Comparison of ENCODE assay signal across 12 mouse cellular contexts in the genomic region with DNA sequence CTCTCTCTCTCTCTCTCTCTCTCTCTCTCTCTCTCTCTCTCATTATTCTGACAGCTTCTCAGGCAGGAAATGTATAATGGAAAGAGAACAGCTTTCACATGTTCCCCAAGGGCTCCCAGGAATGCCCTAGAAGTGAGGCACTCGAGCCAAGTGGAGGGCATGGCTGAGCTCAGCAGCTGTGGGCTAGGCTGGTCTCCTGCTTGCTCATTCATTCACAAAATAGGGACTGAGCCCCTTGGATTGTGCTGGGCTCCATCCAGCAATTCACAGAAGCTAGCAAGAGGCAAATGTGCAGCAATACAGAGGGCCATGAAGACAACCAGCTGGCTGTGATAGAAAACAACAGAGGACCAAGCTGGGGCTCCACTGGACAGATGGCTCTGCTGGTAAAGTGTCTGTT. TPM values are rescaled to one million over a fixed set of nuclear protein-coding genes. Genes with fewer than 3 reads are reported as not detected.
DNase-seq lines count a peak whose midpoint lies in the region; ATAC-seq and TF ChIP-seq lines count a peak whose summit lies in the region.
"Had no signal": no experiment of that assay in that cellular context is flagged by ENCODE, and none has a peak within 500 bp of the region (broad histone marks: within the 10 kb centered on the region; RNA-seq: fewer than 3 reads in every experiment).

No protein-coding gene starts in this region.

- H3K27ac ChIP-seq in neural tube, embryonic 13.5 days (replicated peaks), result 0 out of 2 replicates have a peak overlapping the region, but pooled peaks have one; percentile 5
- H3K27ac ChIP-seq in limb, embryonic 14.5 days (replicated peaks; ENCODE audit: low read depth, low read length), result no peak overlapping the region
- no peak overlapping the region for H3K27ac ChIP-seq in stomach, embryonic 16.5 days (ENCODE audit: low read length)
- H3K27ac ChIP-seq in thymus, adult 2 months (ENCODE audit: control insufficient read depth, insufficient read depth, low read length), result no peak overlapping the region
- H3K27ac ChIP-seq: embryonic facial prominence, embryonic 15.5 days had no signal

- H3K4me3 ChIP-seq in neural tube, embryonic 13.5 days, result no peak overlapping the region
- no peak overlapping the region for H3K4me3 ChIP-seq in limb, embryonic 14.5 days (replicated peaks; ENCODE audit: low read length)
- H3K4me3 ChIP-seq in stomach, embryonic 16.5 days (replicated peaks; ENCODE audit: low read length), result no peak overlapping the region
- no peak overlapping the region for H3K4me3 ChIP-seq in thymus, adult 2 months (ENCODE audit: control insufficient read depth, insufficient read depth, low read length)
- H3K4me3 ChIP-seq: embryonic facial prominence, embryonic 15.5 days had no signal

- no peaks in the 10 kb centered on the region for H3K36me3 ChIP-seq in neural tube, embryonic 13.5 days
- H3K36me3 ChIP-seq in limb, embryonic 14.5 days (ENCODE audit: control insufficient read depth, insufficient read depth, low read length), result no peaks in the 10 kb centered on the region
- no peaks in the 10 kb centered on the region for H3K36me3 ChIP-seq in stomach, embryonic 16.5 days (ENCODE audit: control insufficient read depth, insufficient read depth, low read length)
- no peaks in the 10 kb centered on the region for H3K36me3 ChIP-seq in thymus, adult 2 months (ENCODE audit: control insufficient read depth, insufficient read depth, low read length)
- H3K36me3 ChIP-seq: embryonic facial prominence, embryonic 15.5 days had no signal

- H3K27me3 ChIP-seq in neural tube, embryonic 13.5 days, result no peaks in the 10 kb centered on the region
- no peaks in the 10 kb centered on the region for H3K27me3 ChIP-seq in limb, embryonic 14.5 days (ENCODE audit: control insufficient read depth, insufficient read depth, low read length)
- H3K27me3 ChIP-seq in stomach, embryonic 16.5 days (ENCODE audit: control insufficient read depth, insufficient read depth, low read length), result no peaks in the 10 kb centered on the region
- H3K27me3 ChIP-seq in thymus, adult 2 months (ENCODE audit: control insufficient read depth, insufficient read depth, low read length), result no peaks in the 10 kb centered on the region
- H3K27me3 ChIP-seq: embryonic facial prominence, embryonic 15.5 days had no signal

- H3K9ac ChIP-seq in neural tube, embryonic 13.5 days, result no peak overlapping the region
- H3K9ac ChIP-seq in limb, embryonic 14.5 days (ENCODE audit: low read depth, low read length, severe bottlenecking), result no peak overlapping the region
- H3K9ac ChIP-seq in stomach, embryonic 16.5 days (ENCODE audit: low read length), result no peak overlapping the region
- H3K9ac ChIP-seq: embryonic facial prominence, embryonic 15.5 days had no signal

- 17% methylated on average over 1 of the region's 1 CpGs for WGBS in neural tube, embryonic 13.5 days
- WGBS in limb, embryonic 14.5 days, result 4% methylated on average over 1 of the region's 1 CpGs
- WGBS in stomach, embryonic 16.5 days, result 10% methylated on average over 1 of the region's 1 CpGs
- WGBS in thymus, adult 2 months, result 16% methylated on average over 1 of the region's 1 CpGs

- DNase-seq in heart, postnatal 4 days, result peak; percentile 12
- DNase-seq in heart, postnatal 36 days, result no peak
- no peak for DNase-seq in neural tube, embryonic 10.5 days (ENCODE audit: extremely low spot score, low spot score)
- peak; percentile 64 for DNase-seq in limb, embryonic 14.5 days (ENCODE audit: low spot score)
- no peak for DNase-seq in spleen, postnatal 4 days (ENCODE audit: low spot score in 2 of 2)
- no peak for DNase-seq in thymus, adult 2 months
- DNase-seq: adrenal gland, postnatal 25 days; cerebellum, adult 2 months had no signal

- no peak for TF ChIP-seq CTCF in thymus, adult 2 months (IDR thresholded peaks at IDR 0.05; ENCODE audit: borderline replicate concordance, control insufficient read depth, extremely low read depth, insufficient read depth, low read length, poor library complexity)

- H3K9me3 ChIP-seq in neural tube, embryonic 13.5 days, result no peaks in the 10 kb centered on the region
- no peaks in the 10 kb centered on the region for H3K9me3 ChIP-seq in limb, embryonic 14.5 days (ENCODE audit: control insufficient read depth, low read length)
- H3K9me3 ChIP-seq in stomach, embryonic 16.5 days (replicated peaks; ENCODE audit: control insufficient read depth, low read length), result no peaks in the 10 kb centered on the region
- H3K9me3 ChIP-seq: embryonic facial prominence, embryonic 15.5 days had no signal

- no peak overlapping the region for H3K4me2 ChIP-seq in neural tube, embryonic 13.5 days
- no peak overlapping the region for H3K4me2 ChIP-seq in limb, embryonic 14.5 days (replicated peaks; ENCODE audit: low read depth, low read length, severe bottlenecking)
- no peak overlapping the region for H3K4me2 ChIP-seq in stomach, embryonic 16.5 days (ENCODE audit: low read depth, low read length)
- H3K4me2 ChIP-seq: embryonic facial prominence, embryonic 15.5 days had no signal

- ATAC-seq in neural tube, embryonic 13.5 days (ENCODE audit: low read depth), result peak; percentile 68
- ATAC-seq in limb, embryonic 14.5 days (ENCODE audit: low FRiP score, low read depth), result peak; percentile 62; the same call in 1 of the 2 replicates
- ATAC-seq in stomach, embryonic 16.5 days (ENCODE audit: insufficient read depth, low FRiP score), result peak; percentile 68; the same call in 1 of the 2 replicates

- TF ChIP-seq POLR2A in limb, embryonic 14.5 days (IDR thresholded peaks at IDR 0.05; ENCODE audit: borderline replicate concordance, extremely low read depth, insufficient read depth, insufficient read length), result no peak
- TF ChIP-seq POLR2A in thymus, adult 2 months (IDR thresholded peaks at IDR 0.05; ENCODE audit: control insufficient read depth, extremely low read depth, insufficient read depth, low read length, poor library complexity), result no peak

- intact Hi-C loops in heart, postnatal 36 days (cut with DNase I), result loop anchor here (5.0 kb wide), 1 partner anchor 44 kb away; no protein-coding TSS in a partner anchor

- H3K4me1 ChIP-seq in neural tube, embryonic 13.5 days (replicated peaks), result peaks cover 18% of the 10 kb centered on the region
- peaks cover 6% of the 10 kb centered on the region; the same call in 1 of the 2 replicates for H3K4me1 ChIP-seq in limb, embryonic 14.5 days (ENCODE audit: control insufficient read depth, insufficient read depth, low read length)
- H3K4me1 ChIP-seq in stomach, embryonic 16.5 days (ENCODE audit: control insufficient read depth, insufficient read depth, low read length), result peaks cover 3% of the 10 kb centered on the region
- no peaks in the 10 kb centered on the region for H3K4me1 ChIP-seq in thymus, adult 2 months (replicated peaks; ENCODE audit: control insufficient read depth, insufficient read depth, low read length)

RNA-seq across cellular contexts. Expression of a gene that starts 28.1 kb away (rescaled TPM):
- under 1 TPM; 0.21 to 0.61 TPM for total RNA-seq in heart, postnatal 4 days (2021)
- under 1 TPM; 0.11 to 0.33 TPM for total RNA-seq in heart, postnatal 36 days (2021)
- 1.8 TPM in 2 replicates for polyA plus RNA-seq in neural tube, embryonic 13.5 days (2015; fragmentation: Nextera tagmentation; extraction: Ambion mirVana)
- polyA plus RNA-seq in limb, embryonic 14.5 days (2012; rRNA removed), result 1.4 and 1.8 TPM in 2 replicates
- 0.29 and 0.36 TPM in 2 replicates for polyA plus RNA-seq in limb, embryonic 14.5 days (2014; fragmentation: Nextera tagmentation; extraction: Ambion mirVana)
- 0.14 TPM in 1 of 2 replicates, not detected in the other for polyA plus RNA-seq in stomach, embryonic 16.5 days (2015; fragmentation: Nextera tagmentation; extraction: Ambion mirVana)
- 0.31 and 0.43 TPM in 2 replicates for polyA plus RNA-seq in thymus, adult 2 months (2012; rRNA removed)
- polyA plus RNA-seq: C2C12 had no signal

Comparison
In these comparisons a context has a peak if more than half of its experiments do, and no peak if none do; other contexts are left out.
1. DNase-seq: peak in heart, postnatal 4 days (single experiment) and limb, embryonic 14.5 days (single experiment); none in heart, postnatal 36 days (0 of 2), neural tube, embryonic 10.5 days (single experiment), spleen, postnatal 4 days (0 of 2) and thymus, adult 2 months (single experiment).
2. Peak in every context shown above with its lines, with median percentiles within 50 percentile points of each other: ATAC-seq.